Mouse (Mus musculus): ENCODE measurements around the gene Plekhg4. TPM values are rescaled to one million over a fixed set of nuclear protein-coding genes. Genes with fewer than 3 reads are reported as not detected.

Plekhg4 gene
- total RNA-seq, 1 experiment: 3.1 TPM

- DNase-seq (ENCODE audit: low read depth, low spot score): no peak
- Histone ChIP-seq H3K9ac (ENCODE audit: insufficient read depth, low read depth, low read length, poor library complexity, severe bottlenecking) (no peak overlapping the region), H3K36me3 (ENCODE audit: control insufficient read depth, insufficient read depth, low read length, poor library complexity, severe bottlenecking) (no peaks in the 10 kb centered on the region; the same call in 1 of the 2 replicates), H3K9me3 (ENCODE audit: control insufficient read depth, insufficient read depth, low read depth, low read length) (no peaks in the 10 kb centered on the region), H3K4me1 (ENCODE audit: control insufficient read depth in 2 of 2, insufficient read depth in 2 of 2, low read length in 2 of 2, poor library complexity in 1 of 2) (no peaks in the 10 kb centered on the region), H3K27ac (ENCODE audit: insufficient read depth, low read depth, low read length, poor library complexity, severe bottlenecking) (no peak overlapping the region), H3K4me3 (ENCODE audit: insufficient read depth in 1 of 2, low read depth in 1 of 2, low read length in 2 of 2, poor library complexity in 1 of 2, severe bottlenecking in 1 of 2) (no peak overlapping the region)
- TF ChIP-seq HCFC1 (IDR thresholded peaks at IDR 0.05; ENCODE audit: borderline replicate concordance, insufficient read depth, low read length) (no peak), ZNF384 (IDR thresholded peaks at IDR 0.05; ENCODE audit: low read depth, low read length) (no peak), MAFK (IDR thresholded peaks at IDR 0.05; ENCODE audit: insufficient read depth, low read depth, low read length) (no peak), ZC3H11A (IDR thresholded peaks at IDR 0.05; ENCODE audit: borderline replicate concordance, low read depth, low read length) (no peak), CHD2 (IDR thresholded peaks at IDR 0.05; ENCODE audit: low read depth, low read length) (no peak)
- in situ Hi-C loops (cut with MboI; ENCODE audit: low sequenced_read_pairs in 2 of 2, unreplicated experiment in 2 of 2): no loop called here
Measured at GRCm38 (mm10) chr8:105387151-105387550, 14.1 kb downstream of the Plekhg4 start.

DNA sequence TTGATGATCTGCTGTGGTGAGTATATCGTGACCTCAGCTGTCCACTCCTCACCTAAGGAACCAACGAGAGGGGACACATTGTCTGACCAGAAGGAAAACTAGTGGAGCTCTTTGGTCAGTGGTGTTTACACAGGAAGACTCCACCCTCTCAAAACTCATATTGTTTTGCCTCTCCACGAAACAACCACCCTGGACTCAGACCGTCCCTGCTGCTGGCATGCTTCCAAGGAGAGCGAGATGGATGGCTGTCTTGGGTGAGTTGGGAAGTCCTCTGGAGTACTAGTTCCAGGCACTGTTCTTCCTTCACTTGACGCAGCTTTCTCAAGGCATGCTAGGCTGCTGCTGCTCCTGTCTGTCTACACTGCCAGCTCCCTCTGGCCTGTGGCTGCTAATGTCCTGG is 16.0 kb downstream of the Plekhg4 start:
- H3K27ac ChIP-seq (ENCODE audit: insufficient read depth, low read depth, low read length, poor library complexity, severe bottlenecking): no peak overlapping the region
- DNase-seq (ENCODE audit: low read depth, low spot score): no peak
- H3K4me1 ChIP-seq (ENCODE audit: control insufficient read depth in 2 of 2, insufficient read depth in 2 of 2, low read length in 2 of 2, poor library complexity in 1 of 2): 0 out of 4 replicates have a peak, but pooled peaks cover under 1 to 3% of the 10 kb centered on the region in 2 experiments
- no peaks in the 10 kb centered on the region for H3K9me3 ChIP-seq (ENCODE audit: control insufficient read depth, insufficient read depth, low read depth, low read length)
- no peak overlapping the region for H3K9ac ChIP-seq (ENCODE audit: insufficient read depth, low read depth, low read length, poor library complexity, severe bottlenecking)
- in situ Hi-C loops (cut with MboI; ENCODE audit: low sequenced_read_pairs in 2 of 2, unreplicated experiment in 2 of 2): no loop called here
- H3K4me3 ChIP-seq (ENCODE audit: insufficient read depth in 1 of 2, low read depth in 1 of 2, low read length in 2 of 2, poor library complexity in 1 of 2, severe bottlenecking in 1 of 2): no peak overlapping the region
- TF ChIP-seq MAFK (IDR thresholded peaks at IDR 0.05; ENCODE audit: insufficient read depth, low read depth, low read length): no peak
- no peak for TF ChIP-seq ZC3H11A (IDR thresholded peaks at IDR 0.05; ENCODE audit: borderline replicate concordance, low read depth, low read length)
- no peak for TF ChIP-seq ZNF384 (IDR thresholded peaks at IDR 0.05; ENCODE audit: low read depth, low read length)
- TF ChIP-seq HCFC1 (IDR thresholded peaks at IDR 0.05; ENCODE audit: borderline replicate concordance, insufficient read depth, low read length): no peak
- no peak for TF ChIP-seq CHD2 (IDR thresholded peaks at IDR 0.05; ENCODE audit: low read depth, low read length)
- no peaks in the 10 kb centered on the region; the same call in 1 of the 2 replicates for H3K36me3 ChIP-seq (ENCODE audit: control insufficient read depth, insufficient read depth, low read length, poor library complexity, severe bottlenecking)

DNA sequence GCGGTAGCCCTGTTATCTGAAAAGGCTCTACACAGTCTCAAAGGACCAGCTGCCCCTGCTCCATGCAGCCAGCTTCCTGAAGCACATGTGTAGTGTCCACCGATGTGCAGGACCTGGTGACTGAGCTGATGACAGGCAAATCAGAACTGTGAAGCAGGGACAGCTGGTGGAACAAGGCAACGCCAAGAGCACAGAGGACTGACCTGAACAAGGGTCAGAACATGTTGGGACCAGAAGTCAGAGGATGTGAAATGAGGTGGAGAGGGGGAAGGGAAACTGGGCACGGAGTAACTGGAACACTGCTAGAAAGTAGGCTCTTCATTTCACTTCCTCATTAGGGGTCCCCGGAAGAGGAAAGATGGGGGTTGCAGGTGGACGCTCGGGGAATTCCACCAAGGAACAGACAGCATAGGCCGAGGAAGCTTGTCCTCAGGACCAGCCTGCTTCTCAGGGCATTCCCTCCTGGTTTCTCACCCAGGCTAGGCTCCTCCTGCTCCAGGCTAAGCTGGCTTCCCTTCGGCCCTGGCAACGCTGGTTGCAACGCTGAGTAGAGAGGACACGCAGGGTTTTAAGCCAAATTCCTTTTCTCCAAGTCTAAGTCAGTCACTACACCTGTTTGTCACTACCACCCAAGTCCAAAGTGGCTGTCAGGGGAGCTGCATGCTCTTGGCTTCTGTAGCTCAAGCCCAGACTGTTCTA is 20.2 kb downstream of the Plekhg4 start:
- H3K36me3 ChIP-seq (ENCODE audit: control insufficient read depth, insufficient read depth, low read length, poor library complexity, severe bottlenecking): no peaks in the 10 kb centered on the region; the same call in 1 of the 2 replicates
- DNase-seq (ENCODE audit: low read depth, low spot score): no peak
- in situ Hi-C loops (cut with MboI; ENCODE audit: low sequenced_read_pairs in 2 of 2, unreplicated experiment in 2 of 2): no loop called here
- no peak overlapping the region for H3K4me3 ChIP-seq (ENCODE audit: insufficient read depth in 1 of 2, low read depth in 1 of 2, low read length in 2 of 2, poor library complexity in 1 of 2, severe bottlenecking in 1 of 2)
- H3K9me3 ChIP-seq (ENCODE audit: control insufficient read depth, insufficient read depth, low read depth, low read length): no peaks in the 10 kb centered on the region
- H3K4me1 ChIP-seq (ENCODE audit: control insufficient read depth in 2 of 2, insufficient read depth in 2 of 2, low read length in 2 of 2, poor library complexity in 1 of 2): peaks cover 3 to 12% of the 10 kb centered on the region in 2 experiments; a peak in 3 of 4 replicates
- TF ChIP-seq ZNF384 (IDR thresholded peaks at IDR 0.05; ENCODE audit: low read depth, low read length): no peak
- TF ChIP-seq ZC3H11A (IDR thresholded peaks at IDR 0.05; ENCODE audit: borderline replicate concordance, low read depth, low read length): no peak
- no peak for TF ChIP-seq MAFK (IDR thresholded peaks at IDR 0.05; ENCODE audit: insufficient read depth, low read depth, low read length)
- TF ChIP-seq HCFC1 (IDR thresholded peaks at IDR 0.05; ENCODE audit: borderline replicate concordance, insufficient read depth, low read length): no peak
- no peak for TF ChIP-seq CHD2 (IDR thresholded peaks at IDR 0.05; ENCODE audit: low read depth, low read length)
- H3K9ac ChIP-seq (ENCODE audit: insufficient read depth, low read depth, low read length, poor library complexity, severe bottlenecking): no peak overlapping the region
- no peak overlapping the region for H3K27ac ChIP-seq (ENCODE audit: insufficient read depth, low read depth, low read length, poor library complexity, severe bottlenecking)

- no peak for DNase-seq (ENCODE audit: low read depth, low spot score)
- Histone ChIP-seq H3K27ac (ENCODE audit: insufficient read depth, low read depth, low read length, poor library complexity, severe bottlenecking) (no peak overlapping the region), H3K9me3 (ENCODE audit: control insufficient read depth, insufficient read depth, low read depth, low read length) (no peaks in the 10 kb centered on the region), H3K4me1 (ENCODE audit: control insufficient read depth in 2 of 2, insufficient read depth in 2 of 2, low read length in 2 of 2, poor library complexity in 1 of 2) (peaks cover 3 to 12% of the 10 kb centered on the region in 2 experiments; a peak in 3 of 4 replicates), H3K9ac (ENCODE audit: insufficient read depth, low read depth, low read length, poor library complexity, severe bottlenecking) (no peak overlapping the region), H3K4me3 (ENCODE audit: insufficient read depth in 1 of 2, low read depth in 1 of 2, low read length in 2 of 2, poor library complexity in 1 of 2, severe bottlenecking in 1 of 2) (no peak overlapping the region), H3K36me3 (ENCODE audit: control insufficient read depth, insufficient read depth, low read length, poor library complexity, severe bottlenecking) (no peaks in the 10 kb centered on the region; the same call in 1 of the 2 replicates)
- in situ Hi-C loops (cut with MboI; ENCODE audit: low sequenced_read_pairs in 2 of 2, unreplicated experiment in 2 of 2): no loop called here
- no peak for TF ChIP-seq ZC3H11A (IDR thresholded peaks at IDR 0.05; ENCODE audit: borderline replicate concordance, low read depth, low read length)
- no peak for TF ChIP-seq CHD2 (IDR thresholded peaks at IDR 0.05; ENCODE audit: low read depth, low read length)
- TF ChIP-seq HCFC1 (IDR thresholded peaks at IDR 0.05; ENCODE audit: borderline replicate concordance, insufficient read depth, low read length): no peak
- TF ChIP-seq MAFK (IDR thresholded peaks at IDR 0.05; ENCODE audit: insufficient read depth, low read depth, low read length): no peak
- TF ChIP-seq ZNF384 (IDR thresholded peaks at IDR 0.05; ENCODE audit: low read depth, low read length): no peak
Measured at GRCm38 (mm10) chr8:105393915-105394314, 20.8 kb downstream of the Plekhg4 start.

Measured in ES-E14 (cell line).